Mouse (Mus musculus) frontal cortex, adult (tissue): Measurements from ENCODE around the gene Plxna2.

ENCODE experiments used
- ATAC-seq: cut with Nextera tagmentation; 2 replicates; pipeline ENCODE4 v1.9.2; 2017; ENCODE audit warnings: mild to moderate bottlenecking, moderate library complexity, mixed read lengths; ENCODE audit not compliant: low TSS enrichment

Gene Plxna2

GRCm38 (mm10) chr1:194622677-194623076, 4.7 kb downstream of the Plxna2 start:
- ATAC-seq, result 0 out of 2 replicates have a peak, but pooled peaks have one; percentile 8

GRCm38 (mm10) chr1:194623641-194624040, 5.6 kb downstream of the Plxna2 start:
- ATAC-seq, result no peak

GRCm38 (mm10) chr1:194624411-194624810, 6.4 kb downstream of the Plxna2 start:
- peak; percentile 43 for ATAC-seq

GRCm38 (mm10) chr1:194624973-194625372, 7.0 kb downstream of the Plxna2 start:
- no peak for ATAC-seq

- ATAC-seq, result no peak
Observed at GRCm38 (mm10) chr1:194626109-194626508, 8.1 kb downstream of the Plxna2 start.

- ATAC-seq, result no peak
Observed at GRCm38 (mm10) chr1:194627286-194627685, 9.3 kb downstream of the Plxna2 start.

GRCm38 (mm10) chr1:194629135-194629689, 11.2 kb downstream of the Plxna2 start:
- peak; percentile 69 for ATAC-seq

- ATAC-seq, result no peak
Observed at GRCm38 (mm10) chr1:194630498-194631056, 12.6 kb downstream of the Plxna2 start.

- no peak for ATAC-seq
Observed at GRCm38 (mm10) chr1:194631574-194631973, 13.6 kb downstream of the Plxna2 start.

GRCm38 (mm10) chr1:194632029-194632428, 14.0 kb downstream of the Plxna2 start:
- ATAC-seq, result no peak

GRCm38 (mm10) chr1:194635411-194635810, 17.4 kb downstream of the Plxna2 start:
- no peak for ATAC-seq

- no peak for ATAC-seq
Observed at GRCm38 (mm10) chr1:194635942-194636341, 17.9 kb downstream of the Plxna2 start.

GRCm38 (mm10) chr1:194637391-194638304, 19.6 kb downstream of the Plxna2 start:
- no peak for ATAC-seq

- ATAC-seq, result peak; percentile 77
Observed at GRCm38 (mm10) chr1:194641601-194642301, 23.7 kb downstream of the Plxna2 start.

GRCm38 (mm10) chr1:194642302-194642787, 24.3 kb downstream of the Plxna2 start:
- ATAC-seq, result no peak

GRCm38 (mm10) chr1:194643930-194644329, 25.9 kb downstream of the Plxna2 start:
- ATAC-seq, result no peak

GRCm38 (mm10) chr1:194645898-194646297, 27.9 kb downstream of the Plxna2 start:
- ATAC-seq, result no peak

- ATAC-seq, result no peak
Observed at GRCm38 (mm10) chr1:194650076-194650475, 32.1 kb downstream of the Plxna2 start.

- ATAC-seq, result no peak
Observed at GRCm38 (mm10) chr1:194650566-194650965, 32.5 kb downstream of the Plxna2 start.

GRCm38 (mm10) chr1:194651987-194652386, 34.0 kb downstream of the Plxna2 start:
- ATAC-seq, result no peak

- ATAC-seq, result no peak
Observed at GRCm38 (mm10) chr1:194658459-194659160, 40.6 kb downstream of the Plxna2 start.
